ENCODE assay signal across 27 mouse cellular contexts in genomic region chr3:41601226-41602020, GRCm38 (mm10). TPM values are rescaled to one million over a fixed set of nuclear protein-coding genes. Genes with fewer than 3 reads are reported as not detected.
DNase-seq lines count a peak whose midpoint lies in the region; ATAC-seq and TF ChIP-seq lines count a peak whose summit lies in the region.
"Had no signal": no experiment of that assay in that cellular context is flagged by ENCODE, and none has a peak within 500 bp of the region (broad histone marks: within the 10 kb centered on the region; RNA-seq: fewer than 3 reads in every experiment).

No protein-coding gene starts in this region.

- H3K4me1 ChIP-seq in heart, adult 2 months (ENCODE audit: control insufficient read depth, insufficient read depth, low read length) = peaks cover 12% of the 10 kb centered on the region
- peaks cover 16% of the 10 kb centered on the region for H3K4me1 ChIP-seq in kidney, embryonic 16.5 days (ENCODE audit: insufficient read depth, low read length)
- peaks cover 98% of the 10 kb centered on the region for H3K4me1 ChIP-seq in E14TG2a.4 (replicated peaks; ENCODE audit: low read depth, low read length)

- intact Hi-C loops in heart, adult 2 months (cut with DNase I) = loop anchor here (10.0 kb wide), 1 partner anchor 143 kb away; the partner anchor contains the start of genes D3Ertd751e and Sclt1

- no peak for TF ChIP-seq CTCF in heart, adult 2 months (IDR thresholded peaks at IDR 0.05)
- TF ChIP-seq CTCF in E14TG2a.4 (conservative IDR thresholded peaks at IDR 0.05; ENCODE audit: low read length) = no peak

- no peaks in the 10 kb centered on the region for H3K27me3 ChIP-seq in heart, adult 2 months (ENCODE audit: control insufficient read depth, insufficient read depth, low read length)
- no peaks in the 10 kb centered on the region for H3K27me3 ChIP-seq in kidney, embryonic 16.5 days (ENCODE audit: insufficient read depth, low read length)
- H3K27me3 ChIP-seq in E14TG2a.4 (ENCODE audit: insufficient read depth, low read length) = no peaks in the 10 kb centered on the region
- H3K27me3 ChIP-seq: CH12.LX; embryonic facial prominence, embryonic 15.5 days; forebrain, embryonic 13.5 days; heart, embryonic 12.5 days; limb, embryonic 13.5 days; liver, embryonic 12.5 days; megakaryocyte, embryonic 14.5 days had no signal

- no peak overlapping the region for H3K4me2 ChIP-seq in kidney, embryonic 16.5 days (replicated peaks; ENCODE audit: low read depth, low read length)
- H3K4me2 ChIP-seq: embryonic facial prominence, embryonic 15.5 days; forebrain, embryonic 13.5 days; heart, embryonic 12.5 days; hindbrain, embryonic 14.5 days; limb, embryonic 13.5 days; liver, embryonic 12.5 days had no signal

- ATAC-seq in kidney, embryonic 16.5 days (ENCODE audit: low FRiP score, low TSS enrichment) = no peak
- ATAC-seq: activated CD4-positive, CD25-positive, alpha-beta regulatory T cell, adult 4 months; forebrain, embryonic 13.5 days; liver, embryonic 12.5 days; lung, postnatal 0 days had no signal

- peaks cover 14% of the 10 kb centered on the region for H3K36me3 ChIP-seq in heart, adult 2 months (ENCODE audit: control insufficient read depth, insufficient read depth, low read length)
- peaks cover 54% of the 10 kb centered on the region for H3K36me3 ChIP-seq in kidney, embryonic 16.5 days (ENCODE audit: insufficient read depth, low read length)
- H3K36me3 ChIP-seq in E14TG2a.4 (ENCODE audit: insufficient read depth, low read length) = peaks cover 98% of the 10 kb centered on the region

- WGBS in heart, adult 2 months = 83% methylated on average over 9 of the region's 9 CpGs
- WGBS in kidney, embryonic 16.5 days = 82% methylated on average over 9 of the region's 9 CpGs

- H3K9ac ChIP-seq in heart, adult 2 months (ENCODE audit: low read depth, low read length) = no peak overlapping the region
- H3K9ac ChIP-seq in kidney, embryonic 16.5 days (replicated peaks; ENCODE audit: low read length) = no peak overlapping the region
- H3K9ac ChIP-seq: embryonic facial prominence, embryonic 15.5 days; forebrain, embryonic 13.5 days; heart, embryonic 12.5 days; hindbrain, embryonic 14.5 days; limb, embryonic 13.5 days; liver, embryonic 12.5 days had no signal

- H3K79me2 ChIP-seq in heart, adult 2 months (replicated peaks; ENCODE audit: control insufficient read depth, insufficient read depth, low read length) = no peaks in the 10 kb centered on the region

- H3K27ac ChIP-seq in heart, adult 2 months = no peak overlapping the region
- peak overlapping the region; percentile 21; the same call in 1 of the 2 replicates for H3K27ac ChIP-seq in kidney, embryonic 16.5 days (ENCODE audit: low read length)
- H3K27ac ChIP-seq: embryonic facial prominence, embryonic 15.5 days; forebrain, embryonic 13.5 days; hindbrain, embryonic 14.5 days; limb, embryonic 13.5 days; liver, embryonic 12.5 days had no signal

- TF ChIP-seq POLR2A in heart, adult 2 months (IDR thresholded peaks at IDR 0.05; ENCODE audit: insufficient read depth, low read depth, low read length) = no peak

- TF ChIP-seq EP300 in heart, adult 2 months (IDR thresholded peaks at IDR 0.05; ENCODE audit: insufficient read depth, low read depth, low read length) = no peak

- H3K4me3 ChIP-seq in heart, adult 2 months = no peak overlapping the region
- no peak overlapping the region for H3K4me3 ChIP-seq in kidney, embryonic 16.5 days (ENCODE audit: low read length)
- H3K4me3 ChIP-seq in E14TG2a.4 (replicated peaks; ENCODE audit: low read length) = peak overlapping the region; percentile 21
- H3K4me3 ChIP-seq: embryonic facial prominence, embryonic 15.5 days; forebrain, embryonic 13.5 days; heart, embryonic 12.5 days; limb, embryonic 13.5 days; liver, embryonic 12.5 days; megakaryocyte, embryonic 14.5 days had no signal

- no peaks in the 10 kb centered on the region for H3K9me3 ChIP-seq in kidney, embryonic 16.5 days (ENCODE audit: low read length)
- H3K9me3 ChIP-seq in E14TG2a.4 (ENCODE audit: low read length) = no peaks in the 10 kb centered on the region
- H3K9me3 ChIP-seq: embryonic facial prominence, embryonic 15.5 days; forebrain, embryonic 13.5 days; heart, embryonic 12.5 days; limb, embryonic 13.5 days; liver, embryonic 12.5 days; megakaryocyte, embryonic 14.5 days had no signal

- peak; percentile 79 for DNase-seq in heart, adult 11 months
- DNase-seq in heart, adult 2 months = no peak
- no peak for DNase-seq in kidney, postnatal 14 days
- peak; percentile 91 for DNase-seq in adipocyte (ENCODE audit: low spot score)
- DNase-seq in ovary, postnatal 10 days (ENCODE audit: low spot score) = no peak
- DNase-seq in ovary, adult 18-20 months (ENCODE audit: low spot score) = no peak
- DNase-seq: adrenal gland, adult 8-10 months; cerebellum, postnatal 14 days; gastrocnemius, postnatal 14 days; kidney, adult 9 months; layer of hippocampus, adult 9-11 months; lung, adult 18-20 months; lung, postnatal 4 days; midbrain, embryonic 14.5 days; right cerebral cortex, postnatal 4 days had no signal

RNA-seq across cellular contexts. Expression of gene Jade1, which starts 45.9 kb away (rescaled TPM):
- 10 to 100 TPM; 28.5 to 38.6 TPM for total RNA-seq in heart, adult 2 months (2021)
- 10.1 and 24.0 TPM in 2 replicates for polyA plus RNA-seq in heart, adult 2 months (2012; rRNA removed)
- polyA plus RNA-seq in kidney, embryonic 16.5 days (2015; fragmentation: Nextera tagmentation; extraction: Ambion mirVana) = 21.2 TPM in 2 replicates

Comparison
In these comparisons a context has a peak if more than half of its experiments do, and no peak if none do; other contexts are left out.
1. DNase-seq: peak in heart, adult 11 months (single experiment) and adipocyte (single experiment); none in heart, adult 2 months (0 of 2), kidney, postnatal 14 days (single experiment), ovary, postnatal 10 days (single experiment) and ovary, adult 18-20 months (single experiment).